Mouse (Mus musculus) neural tube, embryonic 12.5 days (tissue): ENCODE data around the gene Pusl1. TPM values are rescaled to one million over a fixed set of nuclear protein-coding genes. Genes with fewer than 3 reads are reported as not detected.

ENCODE experiments used
- ATAC-seq: fragments of 200-750 bp; cut with Nextera tagmentation; 2 replicates; pipeline ENCODE4 v1.8.0; 2017; ENCODE audit warnings: low read depth, mild to moderate bottlenecking, moderate TSS enrichment, moderate library complexity; ENCODE audit not compliant: low FRiP score
- H3K27ac ChIP-seq: fragments of 300-500 bp; sonication (generic); 2 replicates; pipeline ENCODE4 v1.5.1; 2016
- H3K27me3 ChIP-seq: fragments of 300-500 bp; sonication (generic); replicated peaks from 2 replicates; pipeline ENCODE4 v1.6.1; 2016; ENCODE audit warnings: mild to moderate bottlenecking
- H3K36me3 ChIP-seq: fragments of 300-500 bp; sonication (generic); 2 replicates; pipeline ENCODE4 v1.6.1; 2016; ENCODE audit warnings: mild to moderate bottlenecking
- H3K4me1 ChIP-seq: fragments of 300-500 bp; sonication (generic); 2 replicates; pipeline ENCODE4 v1.6.1; 2016
- H3K4me2 ChIP-seq: fragments of 300-500 bp; sonication (generic); replicated peaks from 2 replicates; pipeline ENCODE4 v1.6.1; 2016; ENCODE audit warnings: mild to moderate bottlenecking
- H3K4me3 ChIP-seq: fragments of 300-500 bp; sonication (generic); 2 replicates; pipeline ENCODE4 v1.5.1; 2016
- H3K9ac ChIP-seq: fragments of 300-500 bp; sonication (generic); 2 replicates; pipeline ENCODE4 v1.6.1; 2016; ENCODE audit warnings: mild to moderate bottlenecking
- H3K9me3 ChIP-seq: fragments of 300-500 bp; sonication (generic); 2 replicates; pipeline ENCODE4 v1.6.1; 2016; ENCODE audit warnings: mild to moderate bottlenecking
- WGBS: fragments of 180-500 bp; shearing (Covaris S2); methylation state at CpG from one replicate; pipeline ENCODE4 v1.1.7; 2016; 5-methylcytosine and 5-hydroxymethylcytosine counted together
- polyA plus RNA-seq: library from polyadenylated mRNA; unstranded; fragments of >200 nt; fragmentation: Nextera tagmentation; extraction: Ambion mirVana; gene quantifications from 2 replicates; pipeline ENCODE4 v1.2.1, GENCODE M21; 2016

Gene Pusl1
- polyA plus RNA-seq, 1 experiment from 2014 or later: 46.6 TPM

GRCm38 (mm10) chr4:155871404-155871803 lies 20.2 kb downstream of the Pusl1 start:
- H3K4me3 ChIP-seq: no peak overlapping the region
- 95% methylated on average over 7 of the region's 7 CpGs for WGBS
- H3K4me2 ChIP-seq: no peak overlapping the region
- no peaks in the 10 kb centered on the region for H3K27me3 ChIP-seq
- H3K36me3 ChIP-seq: peaks cover 46% of the 10 kb centered on the region
- no peak overlapping the region for H3K9ac ChIP-seq
- no peak for ATAC-seq
- H3K4me1 ChIP-seq: peaks cover 17% of the 10 kb centered on the region
- no peaks in the 10 kb centered on the region for H3K9me3 ChIP-seq
- no peak overlapping the region for H3K27ac ChIP-seq

- Histone ChIP-seq H3K9ac (peak within 1 kb of the TSS; percentile 77), H3K4me3 (peak within 1 kb of the TSS; percentile 70), H3K27ac (peak within 1 kb of the TSS; percentile 10; the same call in 1 of the 2 replicates), H3K4me1 (peaks cover 17% of the 10 kb centered on the region), H3K9me3 (no peaks in the 10 kb centered on the region), H3K27me3 (no peaks in the 10 kb centered on the region), H3K4me2 (peak within 1 kb of the TSS; percentile 98), H3K36me3 (peaks cover 43% of the 10 kb centered on the region)
- WGBS: under 1% methylated on average over 63 of the region's 63 CpGs
- ATAC-seq: peak; percentile 95
These were observed 22.1 kb downstream of the Pusl1 start, which contains the start of the genes Cptp and Ints11 for GRCm38 (mm10) chr4:155869317-155870033. Gene Cptp, minus strand, starts transcription at chr4:155869440. Gene Ints11, plus strand, starts transcription at chr4:155869546.

- Histone ChIP-seq H3K27ac (no peak overlapping the region), H3K4me3 (peak overlapping the region; percentile 70), H3K36me3 (peaks cover 36% of the 10 kb centered on the region), H3K4me2 (peak overlapping the region; percentile 98), H3K9ac (peak overlapping the region; percentile 77), H3K9me3 (no peaks in the 10 kb centered on the region), H3K27me3 (no peaks in the 10 kb centered on the region), H3K4me1 (peaks cover 17% of the 10 kb centered on the region)
- WGBS: 8% methylated on average over 22 of the region's 22 CpGs
- no peak; the same call in none of the 2 replicates for ATAC-seq
These were observed 22.8 kb downstream of the Pusl1 start for GRCm38 (mm10) chr4:155868614-155869298.

GRCm38 (mm10) chr4:155863001-155863400 lies 28.6 kb downstream of the Pusl1 start, which contains the start of gene Tas1r3:
Gene Tas1r3, minus strand, starts transcription at chr4:155863362.
- no peak for ATAC-seq
- Histone ChIP-seq H3K4me2 (no peak within 1 kb of the TSS), H3K4me1 (peaks cover under 1% of the 10 kb centered on the region; the same call in 1 of the 2 replicates), H3K9me3 (no peaks in the 10 kb centered on the region), H3K27me3 (no peaks in the 10 kb centered on the region), H3K4me3 (no peak within 1 kb of the TSS), H3K36me3 (peaks cover 57% of the 10 kb centered on the region), H3K9ac (no peak within 1 kb of the TSS), H3K27ac (no peak within 1 kb of the TSS)
- 79% methylated on average over 5 of the region's 5 CpGs for WGBS

GRCm38 (mm10) chr4:155861787-155862186 lies 29.8 kb downstream of the Pusl1 start:
- 90% methylated on average over 7 of the region's 7 CpGs for WGBS

GRCm38 (mm10) chr4:155859318-155859717 lies 32.3 kb downstream of the Pusl1 start:
- no peak overlapping the region for H3K4me2 ChIP-seq
- H3K36me3 ChIP-seq: peaks cover 76% of the 10 kb centered on the region
- H3K4me1 ChIP-seq: no peaks in the 10 kb centered on the region
- no peak overlapping the region for H3K9ac ChIP-seq
- H3K27me3 ChIP-seq: no peaks in the 10 kb centered on the region
- 34% methylated on average over 13 of the region's 13 CpGs for WGBS
- no peak for ATAC-seq
- no peaks in the 10 kb centered on the region for H3K9me3 ChIP-seq
- no peak overlapping the region for H3K27ac ChIP-seq
- H3K4me3 ChIP-seq: no peak overlapping the region

More at GRCm38 (mm10) chr4:155861787-155862186, 29.8 kb downstream of the Pusl1 start:
- no peak overlapping the region for H3K4me2 ChIP-seq
- peaks cover 68% of the 10 kb centered on the region for H3K36me3 ChIP-seq
- no peak overlapping the region for H3K9ac ChIP-seq
- H3K4me1 ChIP-seq: no peaks in the 10 kb centered on the region
- no peaks in the 10 kb centered on the region for H3K27me3 ChIP-seq
- no peaks in the 10 kb centered on the region for H3K9me3 ChIP-seq
- H3K27ac ChIP-seq: no peak overlapping the region
- no peak for ATAC-seq
- no peak overlapping the region for H3K4me3 ChIP-seq

GRCm38 (mm10) chr4:155856881-155857280 lies 34.7 kb downstream of the Pusl1 start:
- no peak overlapping the region for H3K9ac ChIP-seq
- no peak overlapping the region for H3K27ac ChIP-seq
- ATAC-seq: no peak
- no peak overlapping the region for H3K4me3 ChIP-seq
- peaks cover 86% of the 10 kb centered on the region for H3K36me3 ChIP-seq
- H3K4me2 ChIP-seq: no peak overlapping the region
- H3K4me1 ChIP-seq: no peaks in the 10 kb centered on the region
- WGBS: 90% methylated on average over 3 of the region's 3 CpGs
- H3K27me3 ChIP-seq: no peaks in the 10 kb centered on the region
- H3K9me3 ChIP-seq: no peaks in the 10 kb centered on the region

GRCm38 (mm10) chr4:155856071-155856470 lies 35.5 kb downstream of the Pusl1 start:
- WGBS: 96% methylated on average over 12 of the region's 12 CpGs
- Histone ChIP-seq H3K4me3 (no peak overlapping the region), H3K27ac (no peak overlapping the region), H3K36me3 (peaks cover 79% of the 10 kb centered on the region), H3K4me1 (no peaks in the 10 kb centered on the region), H3K9me3 (no peaks in the 10 kb centered on the region), H3K4me2 (no peak overlapping the region), H3K27me3 (no peaks in the 10 kb centered on the region), H3K9ac (no peak overlapping the region)
- no peak for ATAC-seq

GRCm38 (mm10) chr4:155854991-155855390 lies 36.6 kb downstream of the Pusl1 start:
- no peak overlapping the region for H3K27ac ChIP-seq
- ATAC-seq: no peak
- no peaks in the 10 kb centered on the region for H3K27me3 ChIP-seq
- H3K36me3 ChIP-seq: peaks cover 68% of the 10 kb centered on the region
- 94% methylated on average over 12 of the region's 12 CpGs for WGBS
- H3K4me1 ChIP-seq: no peaks in the 10 kb centered on the region
- no peak overlapping the region for H3K4me2 ChIP-seq
- H3K9ac ChIP-seq: no peak overlapping the region
- H3K4me3 ChIP-seq: no peak overlapping the region
- H3K9me3 ChIP-seq: no peaks in the 10 kb centered on the region

- Histone ChIP-seq H3K9me3 (no peaks in the 10 kb centered on the region), H3K4me1 (peaks cover 13% of the 10 kb centered on the region), H3K27me3 (no peaks in the 10 kb centered on the region), H3K36me3 (peaks cover 53% of the 10 kb centered on the region), H3K4me2 (no peak overlapping the region), H3K9ac (no peak overlapping the region), H3K4me3 (no peak overlapping the region), H3K27ac (no peak overlapping the region)
- WGBS: 92% methylated on average over 9 of the region's 9 CpGs
- no peak for ATAC-seq
These were observed 38.2 kb downstream of the Pusl1 start for GRCm38 (mm10) chr4:155853421-155853820.

GRCm38 (mm10) chr4:155851951-155852411 lies 39.6 kb downstream of the Pusl1 start:
- Histone ChIP-seq H3K4me1 (peaks cover 20% of the 10 kb centered on the region), H3K4me2 (no peak overlapping the region), H3K4me3 (no peak overlapping the region), H3K9ac (no peak overlapping the region), H3K27me3 (no peaks in the 10 kb centered on the region), H3K36me3 (peaks cover 39% of the 10 kb centered on the region), H3K9me3 (no peaks in the 10 kb centered on the region), H3K27ac (no peak overlapping the region)
- 86% methylated on average over 2 of the region's 2 CpGs for WGBS
- ATAC-seq: no peak

- peaks cover 26% of the 10 kb centered on the region for H3K4me1 ChIP-seq
- H3K4me3 ChIP-seq: no peak overlapping the region
- H3K4me2 ChIP-seq: no peak overlapping the region
- 84% methylated on average over 3 of the region's 3 CpGs for WGBS
- no peak overlapping the region for H3K27ac ChIP-seq
- peaks cover 33% of the 10 kb centered on the region for H3K36me3 ChIP-seq
- H3K9me3 ChIP-seq: no peaks in the 10 kb centered on the region
- ATAC-seq: no peak
- no peaks in the 10 kb centered on the region for H3K27me3 ChIP-seq
- H3K9ac ChIP-seq: no peak overlapping the region
These were observed 40.2 kb downstream of the Pusl1 start for GRCm38 (mm10) chr4:155851368-155851767.
